Mouse (Mus musculus): ENCODE results near the gene Slc6a12. TPM values are rescaled to one million over a fixed set of nuclear protein-coding genes. Genes with fewer than 3 reads are reported as not detected.

Slc6a12 gene
- polyA plus RNA-seq, 1 experiment from 2014 or later, result 0.79 TPM

Small RNA genes lying within 50 kb of the gene (microRNA-seq; reads per million reads assigned to microRNA genes)
- not detected for gene Gm24855

Other genes starting within 250 kb of the Slc6a12 start
- gene Mical3, start 212.1 kb upstream of the Slc6a12 start, polyA plus RNA-seq (2015; fragmentation: Nextera tagmentation; extraction: Ambion mirVana), result 27.1 and 35.5 TPM in 2 replicates
- gene Pex26, start 159.4 kb upstream of the Slc6a12 start, polyA plus RNA-seq (2015; fragmentation: Nextera tagmentation; extraction: Ambion mirVana), result 15.9 and 16.1 TPM in 2 replicates
- 0.35 TPM in 1 of 2 replicates, not detected in the other for gene Tuba8, start 132.4 kb upstream of the Slc6a12 start, polyA plus RNA-seq (2015; fragmentation: Nextera tagmentation; extraction: Ambion mirVana)
- 0.95 and 1.5 TPM in 2 replicates for gene Usp18, start 97.2 kb upstream of the Slc6a12 start, polyA plus RNA-seq (2015; fragmentation: Nextera tagmentation; extraction: Ambion mirVana)
- 24.7 and 33.1 TPM in 2 replicates for gene Slc6a13, start 42.8 kb upstream of the Slc6a12 start, polyA plus RNA-seq (2015; fragmentation: Nextera tagmentation; extraction: Ambion mirVana)
- 3.9 and 6.2 TPM in 2 replicates for gene Iqsec3, start 130.6 kb downstream of the Slc6a12 start, polyA plus RNA-seq (2015; fragmentation: Nextera tagmentation; extraction: Ambion mirVana)

Measured in forebrain, embryonic 16.5 days (tissue).